Mouse (Mus musculus) ES-Bruce4 (cell line): ENCODE results near the gene Ppil2.

Experiments used
- CTCF ChIP-seq: IDR thresholded peaks from one replicate; pipeline ENCODE4 v1.8.1; 2011; ENCODE audit warnings: low read depth, low read length
- POLR2A ChIP-seq: IDR thresholded peaks from one replicate; pipeline ENCODE4 v1.8.1; 2011; ENCODE audit warnings: low read length; ENCODE audit not compliant: insufficient read depth

GRCm38 (mm10) chr16:17124119-17124870, 13.2 kb upstream of the Ppil2 start:
- TF ChIP-seq POLR2A (no peak), CTCF (no peak)
